Mouse (Mus musculus) gastrocnemius, postnatal 10 days (tissue): ENCODE measurements around the gene Klrd1. TPM values are rescaled to one million over a fixed set of nuclear protein-coding genes. Genes with fewer than 3 reads are reported as not detected.
"Not testable (repeated sequence)": the region's sequence is repeated elsewhere in the genome, so short reads cannot be mapped to it uniquely, and the experiment has no call there.

Source experiments
- DNase-seq: peaks from one replicate; pipeline ENCODE4 v3.0.0; 2021; ENCODE audit warnings: mixed read lengths
- long read RNA-seq, 2 experiments: library from polyadenylated mRNA; stranded (forward); transcript quantifications; one replicate each; pipeline ENCODE4 v2.0.0; 2021
- total RNA-seq, 2 experiments: library from RNA; stranded (reverse); gene quantifications; 2 replicates each; pipeline ENCODE4 v1.2.3; 2021

Gene Klrd1
- not detected for total RNA-seq
- long read RNA-seq, experiment 1, result 0 reads
- long read RNA-seq, experiment 2, result 0 reads

- no peak for DNase-seq
These were observed at the start of gene Klrd1 for GRCm38 (mm10) chr6:129591508-129591907. Gene Klrd1 (plus strand): TSS chr6:129591782.

- no peak for DNase-seq
These were observed 49.7 kb upstream of the Klrd1 start for GRCm38 (mm10) chr6:129541931-129542330.

GRCm38 (mm10) chr6:129542540-129542939, 49.0 kb upstream of the Klrd1 start:
- no peak for DNase-seq

GRCm38 (mm10) chr6:129543709-129544606, 47.6 kb upstream of the Klrd1 start:
- peak; percentile 64 for DNase-seq

GRCm38 (mm10) chr6:129547277-129547676, 44.3 kb upstream of the Klrd1 start:
- no peak for DNase-seq

- DNase-seq, result no peak
These were observed 43.6 kb upstream of the Klrd1 start for GRCm38 (mm10) chr6:129548009-129548408.

GRCm38 (mm10) chr6:129557298-129558023, 34.1 kb upstream of the Klrd1 start:
- no peak for DNase-seq

- DNase-seq, result peak; percentile 59
These were observed 32.5 kb upstream of the Klrd1 start for GRCm38 (mm10) chr6:129558946-129559640.

- no peak for DNase-seq
These were observed 31.9 kb upstream of the Klrd1 start for GRCm38 (mm10) chr6:129559641-129560027.

- no peak for DNase-seq
These were observed 26.3 kb upstream of the Klrd1 start for GRCm38 (mm10) chr6:129565257-129565656.

- DNase-seq, result no peak
These were observed 16.3 kb upstream of the Klrd1 start for GRCm38 (mm10) chr6:129575315-129575714.

GRCm38 (mm10) chr6:129577605-129578004, 14.0 kb upstream of the Klrd1 start, which contains the start of gene Klre1:
Gene Klre1 (plus strand): TSS chr6:129577905.
- DNase-seq, result no peak

GRCm38 (mm10) chr6:129581274-129581673, 10.3 kb upstream of the Klrd1 start:
- no peak for DNase-seq

- no peak for DNase-seq
These were observed 9.7 kb upstream of the Klrd1 start for GRCm38 (mm10) chr6:129581896-129582295.

GRCm38 (mm10) chr6:129583014-129583413, 8.6 kb upstream of the Klrd1 start:
- DNase-seq, result no peak

- no peak for DNase-seq
These were observed 16.8 kb downstream of the Klrd1 start for GRCm38 (mm10) chr6:129608372-129608771.

- no peak for DNase-seq
These were observed 32.2 kb downstream of the Klrd1 start, which contains the start of gene Klrk1 for GRCm38 (mm10) chr6:129623735-129624134. Gene Klrk1 (minus strand): TSS chr6:129623864.

- not testable (repeated sequence) for DNase-seq
These were observed 39.5 kb downstream of the Klrd1 start for GRCm38 (mm10) chr6:129631046-129631445.

GRCm38 (mm10) chr6:129643237-129643636, 51.7 kb downstream of the Klrd1 start, which contains the start of gene Klrc3:
Gene Klrc3 (minus strand): TSS chr6:129643337.
- not testable (repeated sequence) for DNase-seq

- not testable (repeated sequence) for DNase-seq
These were observed 52.5 kb downstream of the Klrd1 start for GRCm38 (mm10) chr6:129644054-129644453.
